Mouse (Mus musculus) cerebellum, adult 2 months (tissue): ENCODE measurements around the gene Limch1. TPM values are rescaled to one million over a fixed set of nuclear protein-coding genes. Genes with fewer than 3 reads are reported as not detected.

Experiments used
- DNase-seq, 2 experiments: peaks; one replicate each; pipeline ENCODE4 v3.0.0; 2021
- H3K27ac ChIP-seq: fragments of 200-500 bp; 2 replicates; pipeline ENCODE4 v1.5.1; 2012; ENCODE audit warnings: low read length, control low read depth, inconsistent platforms; ENCODE audit not compliant: insufficient read depth
- H3K27me3 ChIP-seq: fragments of 200-500 bp; 2 replicates; pipeline ENCODE4 v1.6.1; 2012; ENCODE audit warnings: inconsistent platforms, mild to moderate bottlenecking, low read length, moderate library complexity; ENCODE audit not compliant: control insufficient read depth, insufficient read depth
- H3K4me1 ChIP-seq: fragments of 200-500 bp; 2 replicates; pipeline ENCODE4 v1.6.1; 2011; ENCODE audit warnings: low read length; ENCODE audit not compliant: control insufficient read depth, insufficient read depth
- H3K4me3 ChIP-seq: fragments of 200-500 bp; replicated peaks from 2 replicates; pipeline ENCODE3; 2011; ENCODE audit warnings: mild to moderate bottlenecking, low read depth, low read length, control low read depth; ENCODE audit not compliant: insufficient read depth
- CTCF ChIP-seq: fragments of 200-500 bp; IDR thresholded peaks from 2 replicates; pipeline ENCODE4 v1.5.1; 2011; ENCODE audit warnings: low read depth, mild to moderate bottlenecking, control low read depth, low read length, moderate library complexity, borderline replicate concordance; ENCODE audit not compliant: insufficient read depth
- POLR2A ChIP-seq: fragments of 200-500 bp; IDR thresholded peaks from 2 replicates; pipeline ENCODE4 v1.6.1; 2011; ENCODE audit warnings: low read length, control low read depth, borderline replicate concordance; ENCODE audit not compliant: insufficient read depth
- WGBS: fragments of 180-500 bp; shearing (Covaris S2); methylation state at CpG from one replicate; pipeline ENCODE4 v1.1.7; 2018; 5-methylcytosine and 5-hydroxymethylcytosine counted together
- polyA plus RNA-seq: library from polyadenylated mRNA; depleted of rRNA; stranded (reverse); fragments of >200 nt; gene quantifications from 2 replicates; pipeline ENCODE4 v1.2.3, GENCODE M21; 2012

The Limch1 gene
- polyA plus RNA-seq, 1 experiment = 68.1 TPM

- DNase-seq = no peak
- TF ChIP-seq POLR2A = no peak
- TF ChIP-seq CTCF = no peak
- Histone ChIP-seq H3K4me1 (no peaks in the 10 kb centered on the region), H3K27me3 (no peaks in the 10 kb centered on the region), H3K27ac (no peak overlapping the region), H3K4me3 (no peak overlapping the region)
- 90% methylated on average over 7 of the region's 7 CpGs for WGBS
Observed at GRCm38 (mm10) chr5:66989531-66989930, 243.9 kb downstream of the Limch1 start.

GRCm38 (mm10) chr5:66992401-66992800 is 246.8 kb downstream of the Limch1 start:
- no peak for TF ChIP-seq CTCF
- TF ChIP-seq POLR2A = no peak
- Histone ChIP-seq H3K4me3 (no peak overlapping the region), H3K27me3 (no peaks in the 10 kb centered on the region), H3K27ac (no peak overlapping the region), H3K4me1 (no peaks in the 10 kb centered on the region)
- no peak for DNase-seq
- 93% methylated on average over 7 of the region's 7 CpGs for WGBS

GRCm38 (mm10) chr5:66993076-66993475 is 247.4 kb downstream of the Limch1 start:
- 74% methylated on average over 11 of the region's 11 CpGs for WGBS

GRCm38 (mm10) chr5:66996124-66996523 is 250.5 kb downstream of the Limch1 start:
- TF ChIP-seq POLR2A (no peak), CTCF (no peak)
- DNase-seq = no peak
- Histone ChIP-seq H3K4me1 (no peaks in the 10 kb centered on the region), H3K27ac (no peak overlapping the region), H3K27me3 (no peaks in the 10 kb centered on the region), H3K4me3 (no peak overlapping the region)
- 59% methylated on average over 3 of the region's 3 CpGs for WGBS

More at GRCm38 (mm10) chr5:66993076-66993475, 247.4 kb downstream of the Limch1 start:
- DNase-seq = no peak
- no peak for TF ChIP-seq POLR2A
- no peak for TF ChIP-seq CTCF
- H3K4me3 ChIP-seq = no peak overlapping the region
- H3K27ac ChIP-seq = no peak overlapping the region
- no peaks in the 10 kb centered on the region for H3K27me3 ChIP-seq
- no peaks in the 10 kb centered on the region for H3K4me1 ChIP-seq

GRCm38 (mm10) chr5:66996886-66997599 is 251.4 kb downstream of the Limch1 start:
- TF ChIP-seq CTCF (peak; percentile 71), POLR2A (no peak)
- 11% methylated on average over 33 of the region's 33 CpGs for WGBS
- Histone ChIP-seq H3K4me1 (no peaks in the 10 kb centered on the region), H3K4me3 (peak overlapping the region; percentile 30), H3K27ac (no peak overlapping the region), H3K27me3 (no peaks in the 10 kb centered on the region)
- peak; percentile 72 to 77 for DNase-seq

GRCm38 (mm10) chr5:66997600-66997930 is 251.9 kb downstream of the Limch1 start:
- no peak overlapping the region for H3K27ac ChIP-seq
- WGBS = 69% methylated on average over 7 of the region's 7 CpGs
- TF ChIP-seq POLR2A (no peak), CTCF (peak; percentile 23; the same call in 1 of the 2 replicates)
- H3K27me3 ChIP-seq = no peaks in the 10 kb centered on the region
- H3K4me1 ChIP-seq = no peaks in the 10 kb centered on the region
- H3K4me3 ChIP-seq = no peak overlapping the region
- DNase-seq = no peak

- no peak for DNase-seq
- Histone ChIP-seq H3K4me1 (no peaks in the 10 kb centered on the region), H3K27me3 (no peaks in the 10 kb centered on the region), H3K4me3 (no peak overlapping the region), H3K27ac (no peak overlapping the region)
- no peak for TF ChIP-seq POLR2A
- no peak for TF ChIP-seq CTCF
- WGBS = 74% methylated on average over 6 of the region's 6 CpGs
Observed at GRCm38 (mm10) chr5:66998341-66998740, 252.7 kb downstream of the Limch1 start.

GRCm38 (mm10) chr5:67002346-67002745 is 256.7 kb downstream of the Limch1 start:
- WGBS = 94% methylated on average over 6 of the region's 6 CpGs
- no peak overlapping the region for H3K27ac ChIP-seq
- no peak overlapping the region for H3K4me3 ChIP-seq
- DNase-seq = no peak
- no peaks in the 10 kb centered on the region for H3K4me1 ChIP-seq
- TF ChIP-seq POLR2A (no peak), CTCF (no peak)
- no peaks in the 10 kb centered on the region for H3K27me3 ChIP-seq
